Mouse (Mus musculus): ENCODE data around the gene Ndufaf2.

The Ndufaf2 gene

GRCm38 (mm10) chr13:108064331-108064730 is 94.1 kb downstream of the Ndufaf2 start:
- Histone ChIP-seq H3K4me1 (replicated peaks; ENCODE audit: low read depth, low read length) (no peaks in the 10 kb centered on the region), H3K4me3 (replicated peaks; ENCODE audit: low read length) (no peak overlapping the region), H3K36me3 (ENCODE audit: insufficient read depth, low read length) (no peaks in the 10 kb centered on the region), H3K9me3 (ENCODE audit: low read length) (no peaks in the 10 kb centered on the region), H3K27me3 (ENCODE audit: insufficient read depth, low read length) (no peaks in the 10 kb centered on the region)
- no peak for TF ChIP-seq POU5F1 (IDR thresholded peaks at IDR 0.05; ENCODE audit: borderline replicate concordance, low read length)

- Histone ChIP-seq H3K27me3 (ENCODE audit: insufficient read depth, low read length) (no peaks in the 10 kb centered on the region), H3K4me1 (replicated peaks; ENCODE audit: low read depth, low read length) (no peaks in the 10 kb centered on the region), H3K9me3 (ENCODE audit: low read length) (no peaks in the 10 kb centered on the region), H3K36me3 (ENCODE audit: insufficient read depth, low read length) (no peaks in the 10 kb centered on the region), H3K4me3 (replicated peaks; ENCODE audit: low read length) (no peak overlapping the region)
- TF ChIP-seq CTCF (conservative IDR thresholded peaks at IDR 0.05; ENCODE audit: low read length) (no peak), POU5F1 (IDR thresholded peaks at IDR 0.05; ENCODE audit: borderline replicate concordance, low read length) (no peak), NANOG (IDR thresholded peaks at IDR 0.05; ENCODE audit: borderline replicate concordance, low read length) (no peak)
These were observed 94.9 kb downstream of the Ndufaf2 start for GRCm38 (mm10) chr13:108063374-108064134.

GRCm38 (mm10) chr13:108062900-108063299 is 95.5 kb downstream of the Ndufaf2 start:
- TF ChIP-seq CTCF (conservative IDR thresholded peaks at IDR 0.05; ENCODE audit: low read length) (no peak), POU5F1 (IDR thresholded peaks at IDR 0.05; ENCODE audit: borderline replicate concordance, low read length) (no peak), NANOG (IDR thresholded peaks at IDR 0.05; ENCODE audit: borderline replicate concordance, low read length) (no peak)
- no peaks in the 10 kb centered on the region for H3K36me3 ChIP-seq (ENCODE audit: insufficient read depth, low read length)
- no peak overlapping the region for H3K4me3 ChIP-seq (replicated peaks; ENCODE audit: low read length)
- no peaks in the 10 kb centered on the region for H3K4me1 ChIP-seq (replicated peaks; ENCODE audit: low read depth, low read length)
- no peaks in the 10 kb centered on the region for H3K27me3 ChIP-seq (ENCODE audit: insufficient read depth, low read length)
- H3K9me3 ChIP-seq (ENCODE audit: low read length), result no peaks in the 10 kb centered on the region

- TF ChIP-seq CTCF (conservative IDR thresholded peaks at IDR 0.05; ENCODE audit: low read length), result no peak
- TF ChIP-seq NANOG (IDR thresholded peaks at IDR 0.05; ENCODE audit: borderline replicate concordance, low read length), result no peak
- TF ChIP-seq POU5F1 (IDR thresholded peaks at IDR 0.05; ENCODE audit: borderline replicate concordance, low read length), result no peak
- no peaks in the 10 kb centered on the region for H3K36me3 ChIP-seq (ENCODE audit: insufficient read depth, low read length)
- H3K27me3 ChIP-seq (ENCODE audit: insufficient read depth, low read length), result no peaks in the 10 kb centered on the region
- no peaks in the 10 kb centered on the region for H3K9me3 ChIP-seq (ENCODE audit: low read length)
- H3K4me1 ChIP-seq (replicated peaks; ENCODE audit: low read depth, low read length), result no peaks in the 10 kb centered on the region
- no peak overlapping the region for H3K4me3 ChIP-seq (replicated peaks; ENCODE audit: low read length)
These were observed 97.4 kb downstream of the Ndufaf2 start for GRCm38 (mm10) chr13:108060936-108061578.

GRCm38 (mm10) chr13:108060286-108060885 is 98.0 kb downstream of the Ndufaf2 start:
- Histone ChIP-seq H3K4me1 (replicated peaks; ENCODE audit: low read depth, low read length) (no peaks in the 10 kb centered on the region), H3K9me3 (ENCODE audit: low read length) (no peaks in the 10 kb centered on the region), H3K4me3 (replicated peaks; ENCODE audit: low read length) (no peak overlapping the region), H3K36me3 (ENCODE audit: insufficient read depth, low read length) (no peaks in the 10 kb centered on the region), H3K27me3 (ENCODE audit: insufficient read depth, low read length) (no peaks in the 10 kb centered on the region)
- TF ChIP-seq POU5F1 (IDR thresholded peaks at IDR 0.05; ENCODE audit: borderline replicate concordance, low read length) (no peak), NANOG (IDR thresholded peaks at IDR 0.05; ENCODE audit: borderline replicate concordance, low read length) (no peak), CTCF (conservative IDR thresholded peaks at IDR 0.05; ENCODE audit: low read length) (no peak)

- Histone ChIP-seq H3K4me1 (replicated peaks; ENCODE audit: low read depth, low read length) (no peaks in the 10 kb centered on the region), H3K36me3 (ENCODE audit: insufficient read depth, low read length) (no peaks in the 10 kb centered on the region), H3K9me3 (ENCODE audit: low read length) (no peaks in the 10 kb centered on the region), H3K4me3 (replicated peaks; ENCODE audit: low read length) (no peak overlapping the region), H3K27me3 (ENCODE audit: insufficient read depth, low read length) (no peaks in the 10 kb centered on the region)
- TF ChIP-seq NANOG (IDR thresholded peaks at IDR 0.05; ENCODE audit: borderline replicate concordance, low read length) (no peak), CTCF (conservative IDR thresholded peaks at IDR 0.05; ENCODE audit: low read length) (no peak), POU5F1 (IDR thresholded peaks at IDR 0.05; ENCODE audit: borderline replicate concordance, low read length) (no peak)
These were observed 101.5 kb downstream of the Ndufaf2 start for GRCm38 (mm10) chr13:108056896-108057295.

- Histone ChIP-seq H3K27me3 (ENCODE audit: insufficient read depth, low read length) (no peaks in the 10 kb centered on the region), H3K4me1 (replicated peaks; ENCODE audit: low read depth, low read length) (peaks cover 25% of the 10 kb centered on the region), H3K9me3 (ENCODE audit: low read length) (no peaks in the 10 kb centered on the region), H3K36me3 (ENCODE audit: insufficient read depth, low read length) (peaks cover 27% of the 10 kb centered on the region), H3K4me3 (replicated peaks; ENCODE audit: low read length) (no peak overlapping the region)
- TF ChIP-seq POU5F1 (IDR thresholded peaks at IDR 0.05; ENCODE audit: borderline replicate concordance, low read length) (no peak), NANOG (IDR thresholded peaks at IDR 0.05; ENCODE audit: borderline replicate concordance, low read length) (no peak), CTCF (conservative IDR thresholded peaks at IDR 0.05; ENCODE audit: low read length) (no peak)
These were observed 111.1 kb downstream of the Ndufaf2 start for GRCm38 (mm10) chr13:108047364-108047763.

GRCm38 (mm10) chr13:108046891-108047290 is 111.5 kb downstream of the Ndufaf2 start:
- Histone ChIP-seq H3K4me3 (replicated peaks; ENCODE audit: low read length) (no peak overlapping the region), H3K9me3 (ENCODE audit: low read length) (no peaks in the 10 kb centered on the region), H3K36me3 (ENCODE audit: insufficient read depth, low read length) (peaks cover 27% of the 10 kb centered on the region), H3K27me3 (ENCODE audit: insufficient read depth, low read length) (no peaks in the 10 kb centered on the region), H3K4me1 (replicated peaks; ENCODE audit: low read depth, low read length) (peaks cover 29% of the 10 kb centered on the region)
- TF ChIP-seq NANOG (IDR thresholded peaks at IDR 0.05; ENCODE audit: borderline replicate concordance, low read length) (no peak), POU5F1 (IDR thresholded peaks at IDR 0.05; ENCODE audit: borderline replicate concordance, low read length) (no peak), CTCF (conservative IDR thresholded peaks at IDR 0.05; ENCODE audit: low read length) (no peak)

All from E14TG2a.4 (cell line).